Comparison of ENCODE assay signal across 14 mouse cellular contexts in the genomic region with DNA sequence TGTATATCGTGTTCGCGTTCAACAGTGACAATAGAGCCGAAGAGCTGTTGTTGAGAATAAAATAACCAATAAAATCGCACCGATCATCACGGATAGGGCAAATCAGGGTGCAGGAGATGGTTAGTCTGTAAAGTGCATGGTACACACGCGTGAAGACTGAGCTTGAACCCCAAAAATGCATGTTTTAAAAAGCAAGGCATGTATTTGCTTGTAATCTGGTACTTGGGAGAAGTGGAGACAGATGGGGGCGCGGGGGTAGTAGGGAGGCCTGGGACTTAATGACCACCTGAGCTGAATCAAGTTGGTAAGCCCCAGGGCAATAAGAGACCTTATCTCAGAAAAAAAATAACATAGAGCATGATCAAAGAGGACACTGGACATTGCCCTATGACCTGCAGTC.
"Had no signal": no experiment of that assay in that cellular context is flagged by ENCODE, and none has a peak within 500 bp of the region (broad histone marks: within the 10 kb centered on the region; RNA-seq: fewer than 3 reads in every experiment).

No protein-coding gene starts in this region.

- DNase-seq: right cerebral cortex, adult 18-20 months; right cerebral cortex, postnatal 14 days; right cerebral cortex, postnatal 25 days; spleen, adult 18-20 months; thymus, adult 18-20 months; thymus, adult 2 months; thymus, postnatal 14 days; thymus, postnatal 25 days; thymus, postnatal 36 days; thymus, postnatal 4 days had no signal

- H3K27ac ChIP-seq: neural tube, embryonic 13.5 days; neural tube, embryonic 15.5 days; stomach, embryonic 15.5 days; stomach, postnatal 0 days had no signal

- H3K9me3 ChIP-seq: stomach, embryonic 15.5 days had no signal

- H3K4me2 ChIP-seq: stomach, embryonic 15.5 days had no signal

- H3K36me3 ChIP-seq: neural tube, embryonic 13.5 days; neural tube, embryonic 15.5 days; stomach, embryonic 15.5 days had no signal

- H3K9ac ChIP-seq: neural tube, embryonic 13.5 days; neural tube, embryonic 15.5 days; stomach, embryonic 15.5 days had no signal

- H3K4me3 ChIP-seq: neural tube, embryonic 13.5 days; neural tube, embryonic 15.5 days; stomach, embryonic 15.5 days had no signal

- H3K27me3 ChIP-seq: neural tube, embryonic 15.5 days; stomach, embryonic 15.5 days had no signal

- H3K4me1 ChIP-seq: stomach, embryonic 15.5 days had no signal
